15 mouse cellular contexts compared by ENCODE assay signal in genomic region chr14:80916031-80916430, GRCm38 (mm10).
"Had no signal": no experiment of that assay in that cellular context is flagged by ENCODE, and none has a peak within 500 bp of the region (broad histone marks: within the 10 kb centered on the region; RNA-seq: fewer than 3 reads in every experiment).

No protein-coding gene starts in this region.

- H3K4me2 ChIP-seq: liver, embryonic 11.5 days; liver, embryonic 15.5 days; midbrain, embryonic 11.5 days; midbrain, embryonic 15.5 days; neural tube, embryonic 12.5 days had no signal

- H3K27ac ChIP-seq: left cerebral cortex, adult 2 months; limb, embryonic 10.5 days; liver, embryonic 15.5 days; macrophage; midbrain, embryonic 15.5 days; neural tube, embryonic 12.5 days had no signal

- H3K36me3 ChIP-seq: limb, embryonic 10.5 days; liver, embryonic 15.5 days; midbrain, embryonic 15.5 days; neural tube, embryonic 12.5 days had no signal

- DNase-seq: kidney, adult 8-10 months; kidney, postnatal 14 days; retina, postnatal 1 day; right cerebral cortex, postnatal 25 days; thymus, postnatal 4 days had no signal

- H3K4me1 ChIP-seq: limb, embryonic 10.5 days; liver, embryonic 15.5 days; megakaryocyte, embryonic 14.5 days; midbrain, embryonic 15.5 days; neural tube, embryonic 12.5 days had no signal

- H3K27me3 ChIP-seq: liver, embryonic 15.5 days; megakaryocyte, embryonic 14.5 days; midbrain, embryonic 15.5 days; neural tube, embryonic 12.5 days had no signal

- H3K9ac ChIP-seq: liver, embryonic 15.5 days; midbrain, embryonic 15.5 days; neural tube, embryonic 12.5 days had no signal

- H3K9me3 ChIP-seq: limb, embryonic 10.5 days; liver, embryonic 15.5 days; megakaryocyte, embryonic 14.5 days; midbrain, embryonic 15.5 days; neural tube, embryonic 12.5 days had no signal

- H3K4me3 ChIP-seq: left cerebral cortex, adult 2 months; limb, embryonic 10.5 days; liver, embryonic 15.5 days; megakaryocyte, embryonic 14.5 days; midbrain, embryonic 15.5 days; neural tube, embryonic 12.5 days had no signal

- ATAC-seq: intestine, embryonic 16.5 days; midbrain, embryonic 15.5 days had no signal
